Mouse (Mus musculus): ENCODE data around the gene Celf5. TPM values are rescaled to one million over a fixed set of nuclear protein-coding genes. Genes with fewer than 3 reads are reported as not detected.

The Celf5 gene
- polyA plus RNA-seq, 1 experiment from 2014 or later, result 0.77 TPM

GRCm38 (mm10) chr10:81486496-81486895, 4.0 kb upstream of the Celf5 start:
- no peak overlapping the region for H3K27ac ChIP-seq (replicated peaks; ENCODE audit: low read depth, low read length)
- H3K36me3 ChIP-seq (ENCODE audit: control insufficient read depth, insufficient read depth, low read length), result peaks cover 40% of the 10 kb centered on the region
- no peak overlapping the region for H3K4me3 ChIP-seq (ENCODE audit: low read depth, low read length)
- DNase-seq (ENCODE audit: low spot score) (no peak), ATAC-seq (ENCODE audit: insufficient number of reproducible peaks, low FRiP score, low TSS enrichment, low read depth) (no peak)
- no peaks in the 10 kb centered on the region for H3K9me3 ChIP-seq (ENCODE audit: control insufficient read depth, low read length)
- peaks cover 11% of the 10 kb centered on the region for H3K27me3 ChIP-seq (ENCODE audit: control insufficient read depth, insufficient read depth, low read length)
- H3K4me1 ChIP-seq (ENCODE audit: control insufficient read depth, insufficient read depth, low read length), result no peaks in the 10 kb centered on the region
- H3K4me2 ChIP-seq (ENCODE audit: low read depth, severe bottlenecking), result no peak overlapping the region
- H3K9ac ChIP-seq (ENCODE audit: low read length), result no peak overlapping the region
- WGBS, result 85% methylated on average over 10 of the region's 10 CpGs

GRCm38 (mm10) chr10:81485479-81486018, 3.0 kb upstream of the Celf5 start:
- Histone ChIP-seq H3K9me3 (ENCODE audit: control insufficient read depth, low read length) (no peaks in the 10 kb centered on the region), H3K9ac (ENCODE audit: low read length) (no peak overlapping the region), H3K27me3 (ENCODE audit: control insufficient read depth, insufficient read depth, low read length) (peaks cover 21% of the 10 kb centered on the region), H3K4me1 (ENCODE audit: control insufficient read depth, insufficient read depth, low read length) (no peaks in the 10 kb centered on the region), H3K27ac (replicated peaks; ENCODE audit: low read depth, low read length) (no peak overlapping the region), H3K4me3 (ENCODE audit: low read depth, low read length) (no peak overlapping the region), H3K36me3 (ENCODE audit: control insufficient read depth, insufficient read depth, low read length) (peaks cover 32% of the 10 kb centered on the region), H3K4me2 (ENCODE audit: low read depth, severe bottlenecking) (no peak overlapping the region)
- WGBS, result 75% methylated on average over 7 of the region's 7 CpGs
- ATAC-seq (ENCODE audit: insufficient number of reproducible peaks, low FRiP score, low TSS enrichment, low read depth) (no peak), DNase-seq (ENCODE audit: low spot score) (no peak)

GRCm38 (mm10) chr10:81485060-81485449, 2.5 kb upstream of the Celf5 start:
- Histone ChIP-seq H3K4me3 (ENCODE audit: low read depth, low read length) (no peak overlapping the region), H3K9ac (ENCODE audit: low read length) (no peak overlapping the region), H3K27ac (replicated peaks; ENCODE audit: low read depth, low read length) (no peak overlapping the region), H3K4me2 (ENCODE audit: low read depth, severe bottlenecking) (no peak overlapping the region), H3K4me1 (ENCODE audit: control insufficient read depth, insufficient read depth, low read length) (no peaks in the 10 kb centered on the region), H3K27me3 (ENCODE audit: control insufficient read depth, insufficient read depth, low read length) (peaks cover 21% of the 10 kb centered on the region), H3K36me3 (ENCODE audit: control insufficient read depth, insufficient read depth, low read length) (peaks cover 29% of the 10 kb centered on the region), H3K9me3 (ENCODE audit: control insufficient read depth, low read length) (no peaks in the 10 kb centered on the region)
- DNase-seq (ENCODE audit: low spot score) (no peak), ATAC-seq (ENCODE audit: insufficient number of reproducible peaks, low FRiP score, low TSS enrichment, low read depth) (no peak)
- 18% methylated on average over 2 of the region's 2 CpGs for WGBS

- H3K27me3 ChIP-seq (ENCODE audit: control insufficient read depth, insufficient read depth, low read length), result peaks cover 21% of the 10 kb centered on the region
- no peak for DNase-seq (ENCODE audit: low spot score)
- H3K36me3 ChIP-seq (ENCODE audit: control insufficient read depth, insufficient read depth, low read length), result peaks cover 25% of the 10 kb centered on the region
- H3K4me1 ChIP-seq (ENCODE audit: control insufficient read depth, insufficient read depth, low read length), result no peaks in the 10 kb centered on the region
- no peak overlapping the region for H3K4me3 ChIP-seq (ENCODE audit: low read depth, low read length)
- H3K9me3 ChIP-seq (ENCODE audit: control insufficient read depth, low read length), result no peaks in the 10 kb centered on the region
- H3K9ac ChIP-seq (ENCODE audit: low read length), result no peak overlapping the region
- 73% methylated on average over 6 of the region's 6 CpGs for WGBS
- ATAC-seq (ENCODE audit: insufficient number of reproducible peaks, low FRiP score, low TSS enrichment, low read depth), result no peak
- no peak overlapping the region for H3K27ac ChIP-seq (replicated peaks; ENCODE audit: low read depth, low read length)
- no peak overlapping the region for H3K4me2 ChIP-seq (ENCODE audit: low read depth, severe bottlenecking)
These were observed 2.0 kb upstream of the Celf5 start for GRCm38 (mm10) chr10:81484441-81485059.

- ATAC-seq (ENCODE audit: insufficient number of reproducible peaks, low FRiP score, low TSS enrichment, low read depth) (no peak), DNase-seq (ENCODE audit: low spot score) (peak; percentile 58)
- Histone ChIP-seq H3K9me3 (ENCODE audit: control insufficient read depth, low read length) (no peaks in the 10 kb centered on the region), H3K27me3 (ENCODE audit: control insufficient read depth, insufficient read depth, low read length) (peaks cover 21% of the 10 kb centered on the region), H3K9ac (ENCODE audit: low read length) (no peak overlapping the region), H3K27ac (replicated peaks; ENCODE audit: low read depth, low read length) (no peak overlapping the region), H3K4me2 (ENCODE audit: low read depth, severe bottlenecking) (no peak overlapping the region), H3K4me3 (ENCODE audit: low read depth, low read length) (no peak overlapping the region), H3K36me3 (ENCODE audit: control insufficient read depth, insufficient read depth, low read length) (peaks cover 23% of the 10 kb centered on the region), H3K4me1 (ENCODE audit: control insufficient read depth, insufficient read depth, low read length) (no peaks in the 10 kb centered on the region)
- WGBS, result 26% methylated on average over 8 of the region's 9 CpGs
These were observed 1.5 kb upstream of the Celf5 start for GRCm38 (mm10) chr10:81483983-81484382.

GRCm38 (mm10) chr10:81481605-81482532, 640 bp downstream of the Celf5 start:
- WGBS, result 4% methylated on average over 34 of the region's 35 CpGs

GRCm38 (mm10) chr10:81474461-81474860, 8.0 kb downstream of the Celf5 start:
- DNase-seq (ENCODE audit: low spot score), result no peak
- H3K9ac ChIP-seq (ENCODE audit: low read length), result no peak overlapping the region
- no peak for ATAC-seq (ENCODE audit: insufficient number of reproducible peaks, low FRiP score, low TSS enrichment, low read depth)
- H3K36me3 ChIP-seq (ENCODE audit: control insufficient read depth, insufficient read depth, low read length), result no peaks in the 10 kb centered on the region
- 0 out of 2 replicates have a peak, but pooled peaks cover 3% of the 10 kb centered on the region for H3K4me1 ChIP-seq (ENCODE audit: control insufficient read depth, insufficient read depth, low read length)
- H3K4me2 ChIP-seq (ENCODE audit: low read depth, severe bottlenecking), result no peak overlapping the region
- H3K4me3 ChIP-seq (ENCODE audit: low read depth, low read length), result no peak overlapping the region
- H3K9me3 ChIP-seq (ENCODE audit: control insufficient read depth, low read length), result no peaks in the 10 kb centered on the region
- peaks cover 48% of the 10 kb centered on the region for H3K27me3 ChIP-seq (ENCODE audit: control insufficient read depth, insufficient read depth, low read length)
- H3K27ac ChIP-seq (replicated peaks; ENCODE audit: low read depth, low read length), result no peak overlapping the region
- 78% methylated on average over 10 of the region's 10 CpGs for WGBS

More at GRCm38 (mm10) chr10:81481605-81482532, 640 bp downstream of the Celf5 start:
- Histone ChIP-seq H3K9ac (ENCODE audit: low read length) (peak overlapping the region; percentile 47; the same call in 1 of the 2 replicates), H3K27me3 (ENCODE audit: control insufficient read depth, insufficient read depth, low read length) (peaks cover 26% of the 10 kb centered on the region), H3K27ac (replicated peaks; ENCODE audit: low read depth, low read length) (no peak overlapping the region), H3K36me3 (ENCODE audit: control insufficient read depth, insufficient read depth, low read length) (peaks cover 3% of the 10 kb centered on the region; the same call in 1 of the 2 replicates), H3K4me2 (ENCODE audit: low read depth, severe bottlenecking) (peak overlapping the region; percentile 67), H3K4me3 (ENCODE audit: low read depth, low read length) (peak overlapping the region; percentile 28), H3K9me3 (ENCODE audit: control insufficient read depth, low read length) (no peaks in the 10 kb centered on the region), H3K4me1 (ENCODE audit: control insufficient read depth, insufficient read depth, low read length) (no peaks in the 10 kb centered on the region)
- ATAC-seq (ENCODE audit: insufficient number of reproducible peaks, low FRiP score, low TSS enrichment, low read depth) (no peak), DNase-seq (ENCODE audit: low spot score) (no peak)

- H3K4me2 ChIP-seq (ENCODE audit: low read depth, severe bottlenecking), result no peak overlapping the region
- no peak overlapping the region for H3K4me3 ChIP-seq (ENCODE audit: low read depth, low read length)
- H3K4me1 ChIP-seq (ENCODE audit: control insufficient read depth, insufficient read depth, low read length), result 0 out of 2 replicates have a peak, but pooled peaks cover 3% of the 10 kb centered on the region
- H3K36me3 ChIP-seq (ENCODE audit: control insufficient read depth, insufficient read depth, low read length), result no peaks in the 10 kb centered on the region
- ATAC-seq (ENCODE audit: insufficient number of reproducible peaks, low FRiP score, low TSS enrichment, low read depth) (no peak), DNase-seq (ENCODE audit: low spot score) (no peak)
- no peak overlapping the region for H3K27ac ChIP-seq (replicated peaks; ENCODE audit: low read depth, low read length)
- H3K9ac ChIP-seq (ENCODE audit: low read length), result no peak overlapping the region
- H3K27me3 ChIP-seq (ENCODE audit: control insufficient read depth, insufficient read depth, low read length), result peaks cover 48% of the 10 kb centered on the region
- under 1% methylated on average over 22 of the region's 22 CpGs for WGBS
- no peaks in the 10 kb centered on the region for H3K9me3 ChIP-seq (ENCODE audit: control insufficient read depth, low read length)
These were observed 9.5 kb downstream of the Celf5 start for GRCm38 (mm10) chr10:81473003-81473451.
